Mouse (Mus musculus) embryonic facial prominence, embryonic 13.5 days (tissue): ENCODE results near the gene Khdc1a. TPM values are rescaled to one million over a fixed set of nuclear protein-coding genes. Genes with fewer than 3 reads are reported as not detected.

ENCODE experiments used
- polyA plus RNA-seq: library from polyadenylated mRNA; unstranded; fragments of >200 nt; fragmentation: Nextera tagmentation; extraction: Ambion mirVana; gene quantifications from 2 replicates; pipeline ENCODE4 v1.2.1, GENCODE M21; 2015

Gene Khdc1a
- polyA plus RNA-seq, 1 experiment from 2014 or later = not detected

Other genes with a start within 250 kb of the Khdc1a start
- 11.1 and 11.7 TPM in 2 replicates for gene Tmem14a, start 131.1 kb upstream of the Khdc1a start, polyA plus RNA-seq
- 3.0 and 3.5 TPM in 2 replicates for gene Gsta3, start 109.1 kb upstream of the Khdc1a start, polyA plus RNA-seq
- gene Khdc1c, start 18.7 kb downstream of the Khdc1a start, polyA plus RNA-seq = not detected in 2 replicates
- gene Khdc1b, start 33.9 kb downstream of the Khdc1a start, polyA plus RNA-seq = 0.19 TPM in 1 of 2 replicates, not detected in the other